Mouse (Mus musculus): ENCODE data around the gene Pde4b. TPM values are rescaled to one million over a fixed set of nuclear protein-coding genes. Genes with fewer than 3 reads are reported as not detected.

The Pde4b gene
- 133 TPM for polyA plus RNA-seq (2017; shearing (Covaris generic))

DNA sequence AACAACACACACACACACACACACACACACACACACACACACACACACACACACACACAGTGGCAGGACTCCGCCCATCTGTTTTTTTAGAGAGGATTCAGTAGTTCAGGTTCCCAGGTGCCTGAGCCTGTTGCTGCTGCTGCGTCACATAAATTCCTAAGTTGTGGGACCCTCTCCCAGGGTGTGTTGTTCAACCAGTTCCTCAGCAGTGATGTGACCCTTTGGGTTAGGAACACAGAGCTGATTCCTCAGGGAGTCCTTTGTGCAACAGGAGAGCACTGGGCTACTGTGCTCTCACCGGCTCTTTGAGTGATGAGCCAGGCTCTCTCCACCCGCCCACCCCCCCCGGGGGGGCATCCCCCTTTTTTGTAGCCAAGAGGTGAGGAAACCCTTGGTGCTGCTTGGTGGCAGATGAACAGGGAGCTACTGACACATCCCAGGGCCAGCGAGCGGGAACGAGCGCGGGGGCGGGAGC is at the start of gene Pde4b:
Gene Pde4b, plus strand, starts transcription at position 453 of the 475 bp plus-strand sequence.

Other genes starting within 250 kb of the Pde4b start
- gene B020004J07Rik, start 243.5 kb upstream of the Pde4b start, polyA plus RNA-seq (2017; shearing (Covaris generic)) = not detected
- 0.43 TPM for gene C130073F10Rik, start 193.8 kb upstream of the Pde4b start, polyA plus RNA-seq (2017; shearing (Covaris generic))
- not detected for gene Gm12800, start 178.4 kb upstream of the Pde4b start, polyA plus RNA-seq (2017; shearing (Covaris generic))
- not detected for gene Gm12794, start 147.1 kb upstream of the Pde4b start, polyA plus RNA-seq (2017; shearing (Covaris generic))
- gene Gm12790, start 106.5 kb upstream of the Pde4b start, polyA plus RNA-seq (2017; shearing (Covaris generic)) = not detected
- gene Gm12789, start 100.9 kb upstream of the Pde4b start, polyA plus RNA-seq (2017; shearing (Covaris generic)) = not detected

All from effector memory CD4-positive, alpha-beta T cell, adult 7 months (primary cell).